Mouse (Mus musculus) cerebellum, adult 8-10 months (tissue): ENCODE measurements around the gene Mrln.
A peak's percentile ranks its signal among the peaks of the same experiment; 100 is the strongest.
"Not testable (repeated sequence)": the region's sequence is repeated elsewhere in the genome, so short reads cannot be mapped to it uniquely, and the experiment has no call there.

Experiments
- DNase-seq: peaks from one replicate; pipeline ENCODE4 v3.0.0; 2022

The Mrln gene

DNA sequence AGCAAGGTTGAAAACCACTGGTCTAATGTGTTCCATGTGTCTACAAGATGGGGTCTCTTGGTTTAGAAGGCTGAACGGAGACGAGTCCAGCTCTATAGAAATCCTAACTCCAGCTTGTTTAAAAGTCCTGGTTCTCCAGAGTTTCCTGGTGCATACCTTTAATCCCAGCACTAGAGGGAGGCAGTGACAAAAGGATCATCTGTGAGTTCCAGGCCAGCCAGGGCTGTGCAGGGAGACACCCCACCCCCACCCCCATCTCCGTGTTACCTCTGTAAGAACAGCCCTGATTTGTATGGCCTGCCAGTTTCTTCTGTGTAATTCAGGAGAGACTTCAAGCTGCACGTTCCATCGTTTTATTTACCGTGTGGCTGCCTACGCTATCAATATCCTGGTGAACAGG, 8.7 kb upstream of the Mrln start:
- no peak for DNase-seq

DNA sequence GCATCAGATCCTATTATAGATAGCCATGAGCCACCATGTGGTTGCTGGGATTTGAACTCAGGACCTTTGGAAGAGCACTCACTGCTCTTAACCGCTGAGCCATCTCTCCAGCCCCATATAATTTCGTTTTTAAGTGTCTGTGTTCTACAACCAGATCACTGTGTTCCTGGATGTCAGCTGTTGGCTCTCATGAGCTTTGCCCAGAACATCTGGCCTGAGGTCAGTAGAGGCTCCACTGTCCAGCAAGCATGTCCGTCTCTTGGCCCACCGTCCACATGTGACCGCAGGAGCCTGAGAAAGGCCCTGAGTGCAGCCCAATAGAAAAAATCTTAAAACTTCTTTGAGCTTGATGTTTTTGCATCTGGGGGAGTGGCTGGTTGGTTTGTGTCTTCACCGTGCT, 7.8 kb upstream of the Mrln start:
- no peak for DNase-seq

DNA sequence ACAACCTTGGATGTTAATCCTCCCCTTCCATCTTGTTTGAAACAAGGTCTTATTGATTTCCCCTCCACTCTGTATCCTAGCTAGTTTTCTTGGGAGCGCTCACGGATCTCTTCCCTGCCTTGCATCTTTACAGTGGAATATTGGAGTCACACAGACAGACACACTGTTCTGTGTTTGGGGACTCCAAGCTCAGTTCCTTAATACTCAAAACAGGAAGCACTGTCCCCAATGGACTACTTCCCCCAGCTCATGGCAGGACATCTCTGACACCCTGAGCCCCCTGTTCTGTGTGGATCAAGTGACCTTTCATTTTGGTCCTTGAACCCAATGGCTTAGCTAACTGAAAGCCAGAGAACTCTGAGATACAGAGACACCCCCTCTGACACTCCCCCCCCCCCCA, 6.9 kb upstream of the Mrln start:
- no peak for DNase-seq

DNA sequence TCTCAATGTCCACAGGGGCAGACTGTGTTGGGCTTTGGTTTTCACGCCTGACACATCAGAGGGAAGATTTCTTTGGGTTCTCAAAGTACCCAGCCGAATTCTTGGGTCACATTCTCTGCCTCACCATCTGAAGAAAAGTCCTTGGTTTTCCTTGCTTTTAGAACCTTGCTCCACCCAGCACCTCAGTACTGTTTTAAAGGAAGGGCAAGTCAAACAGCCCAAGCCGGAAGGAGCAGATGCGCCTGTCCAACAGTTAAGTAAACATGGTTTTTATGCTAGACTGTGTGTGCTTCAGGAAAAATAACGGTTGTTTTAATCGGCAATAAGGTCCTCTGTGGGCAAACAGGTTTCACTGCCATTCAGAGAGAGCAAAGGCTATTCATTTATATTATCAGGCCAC, 6.5 kb upstream of the Mrln start:
- no peak for DNase-seq

DNA sequence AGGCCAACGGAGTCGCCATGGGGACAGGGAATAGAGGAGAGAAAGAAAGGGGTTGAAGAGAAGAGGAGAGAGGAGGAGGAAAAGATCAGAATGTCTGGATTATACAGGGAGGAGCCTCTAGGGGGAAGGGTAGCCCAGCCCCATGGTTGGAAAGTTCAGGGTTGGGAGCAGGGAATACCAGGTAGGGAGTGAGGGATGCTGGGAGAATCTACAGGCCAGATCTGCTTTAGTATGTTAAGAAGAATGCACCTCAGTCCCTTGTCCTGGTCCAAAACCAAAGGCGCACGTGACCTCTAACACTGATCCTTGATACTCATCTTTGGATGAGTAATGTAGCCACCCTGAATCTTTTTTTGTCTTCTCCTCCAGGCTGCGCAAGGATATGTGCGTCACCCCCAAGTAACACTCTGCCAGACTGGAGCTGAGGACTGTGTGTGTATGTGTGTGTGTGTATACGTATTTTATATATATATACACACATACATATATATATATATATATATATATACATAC, 5.5 kb upstream of the Mrln start:
- DNase-seq, result no peak

DNA sequence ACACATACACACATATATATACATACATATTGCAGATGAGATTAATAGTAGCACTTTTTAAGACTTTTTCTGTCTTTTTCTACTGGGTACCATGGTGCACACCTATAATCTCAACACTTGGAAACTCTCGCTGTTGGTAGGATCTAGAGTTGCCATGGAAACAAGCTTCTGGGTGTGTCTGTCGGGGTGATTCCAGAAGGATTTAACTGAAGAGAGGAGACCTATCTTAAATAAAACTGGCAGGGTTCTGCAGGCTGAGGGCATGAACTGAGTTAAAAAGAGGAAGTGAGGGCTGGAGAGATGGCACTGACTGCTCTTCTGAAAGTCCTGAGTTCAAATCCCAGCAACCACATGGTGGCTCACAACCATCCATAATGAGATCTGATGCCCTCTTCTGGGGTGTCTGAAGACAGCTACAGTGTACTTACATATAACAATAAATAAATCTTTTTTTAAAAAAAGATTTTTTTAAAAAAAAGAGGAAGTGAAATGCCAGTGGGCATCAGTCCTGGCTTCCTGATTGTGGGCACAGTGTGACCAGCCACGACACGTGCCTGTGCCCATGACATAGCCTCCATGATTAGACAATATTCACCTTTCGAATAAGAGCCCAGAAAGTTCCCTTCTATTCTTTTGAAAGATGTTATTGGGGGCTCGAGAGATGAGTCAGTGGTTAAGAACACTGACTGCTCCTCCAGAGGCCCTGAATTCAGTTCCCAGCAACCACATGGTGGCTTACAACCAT, 4.8 kb upstream of the Mrln start:
- DNase-seq, result no peak

DNA sequence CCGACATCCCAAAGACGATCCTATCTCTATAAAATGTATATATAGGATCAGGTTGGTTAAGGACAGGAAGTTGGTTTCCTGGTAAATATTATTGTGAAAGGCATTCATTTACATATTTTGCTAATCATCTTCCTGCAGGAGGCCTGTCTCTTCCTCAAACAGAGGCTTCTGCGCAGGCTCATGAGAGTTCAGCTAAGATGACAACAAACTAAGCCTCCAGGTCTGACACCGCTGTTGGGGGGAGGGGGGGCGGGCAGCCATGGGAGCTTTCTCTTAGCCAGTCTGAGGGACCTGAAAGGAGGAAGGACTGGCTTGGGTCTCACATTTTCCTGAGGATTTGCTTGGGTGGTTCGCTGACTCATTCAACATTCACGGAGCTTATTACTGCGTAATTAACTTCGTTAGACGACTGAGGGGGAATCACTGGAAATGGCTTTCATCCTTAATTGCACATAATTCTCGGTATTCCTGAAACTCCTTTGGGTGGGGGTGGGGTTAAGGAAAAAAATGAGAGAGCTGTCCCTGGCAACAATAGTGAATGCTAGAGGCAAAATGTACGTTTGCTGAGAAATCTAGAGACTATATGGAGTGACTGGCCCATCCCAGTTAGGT, 3.5 kb upstream of the Mrln start:
- no peak for DNase-seq

DNA sequence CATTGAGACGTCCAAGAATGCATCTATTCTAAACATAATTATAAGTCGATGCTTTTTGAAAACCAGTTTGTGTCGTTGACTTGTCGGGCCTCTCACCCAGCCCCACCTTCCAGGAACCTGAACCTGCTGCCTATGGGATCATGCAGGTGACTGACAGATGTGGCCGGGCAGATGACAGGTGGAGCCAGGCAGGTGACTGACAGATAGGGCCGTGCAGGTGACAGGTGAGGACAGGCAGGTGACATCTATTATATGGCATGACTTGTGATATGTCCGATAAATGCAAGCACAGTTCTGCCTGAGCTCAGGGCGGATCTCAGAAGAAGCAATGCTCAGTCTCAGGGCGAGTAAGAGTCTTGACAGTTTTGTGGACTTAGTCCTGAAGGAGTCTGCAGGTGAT, 6.8 kb downstream of the Mrln start:
- no peak for DNase-seq

DNA sequence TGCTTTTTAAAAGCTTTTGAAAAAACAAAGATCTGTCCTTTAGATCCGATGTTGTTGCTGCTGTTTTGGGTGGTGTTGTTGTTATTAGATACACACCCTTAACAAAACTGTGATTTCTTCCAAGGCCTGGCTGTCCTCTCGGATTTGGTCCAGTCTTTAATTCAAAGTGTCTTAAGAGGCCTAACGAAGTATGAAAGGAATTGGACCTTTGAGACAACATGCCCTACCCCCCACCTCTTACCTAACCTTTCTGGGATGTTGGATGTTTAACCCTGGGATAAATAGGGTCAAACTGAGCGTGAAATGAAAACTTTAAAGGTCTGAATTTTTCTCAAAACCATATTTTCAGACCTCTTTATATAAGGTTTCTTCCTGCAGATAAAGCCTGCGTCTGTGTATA, 16.5 kb downstream of the Mrln start:
- no peak for DNase-seq

DNA sequence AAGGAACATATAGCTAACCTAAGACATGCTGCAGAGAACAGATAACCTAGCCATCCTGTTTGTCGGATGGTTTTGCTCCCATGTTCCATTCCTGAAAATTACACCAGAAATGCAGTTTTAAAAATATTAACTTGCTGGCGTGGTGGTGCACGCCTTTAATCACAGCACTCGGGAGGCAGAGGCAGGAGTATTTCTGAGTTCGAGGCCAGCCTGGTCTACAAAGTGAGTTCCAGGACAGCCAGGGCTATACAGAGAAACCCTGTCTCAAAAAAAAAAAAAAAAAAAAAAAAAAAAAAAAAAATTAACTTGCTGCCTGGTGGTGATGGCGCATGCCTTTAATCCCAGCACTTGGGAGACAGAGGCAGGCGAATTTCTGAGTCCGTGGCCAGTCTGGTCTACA, 17.8 kb downstream of the Mrln start:
- DNase-seq, result not testable (repeated sequence)

DNA sequence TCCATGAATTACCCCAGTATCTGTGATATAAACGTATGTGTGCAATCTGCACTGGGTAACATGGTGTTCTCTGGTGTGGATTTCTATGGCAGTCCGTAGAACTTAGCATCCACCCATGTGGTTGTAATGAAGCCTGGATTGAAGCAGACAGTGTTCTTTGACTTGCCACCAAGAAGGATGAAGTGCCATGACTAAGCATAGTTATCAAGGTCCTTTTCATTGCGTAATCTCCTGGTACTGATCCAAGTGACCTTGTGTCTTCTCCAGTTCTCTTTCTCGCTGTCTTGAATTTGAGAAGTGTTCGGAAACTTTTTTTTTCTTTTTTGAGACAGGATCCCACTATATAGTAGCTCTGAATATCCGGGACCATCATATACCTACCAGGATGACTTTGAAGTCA, 20.1 kb downstream of the Mrln start:
- DNase-seq, result no peak

DNA sequence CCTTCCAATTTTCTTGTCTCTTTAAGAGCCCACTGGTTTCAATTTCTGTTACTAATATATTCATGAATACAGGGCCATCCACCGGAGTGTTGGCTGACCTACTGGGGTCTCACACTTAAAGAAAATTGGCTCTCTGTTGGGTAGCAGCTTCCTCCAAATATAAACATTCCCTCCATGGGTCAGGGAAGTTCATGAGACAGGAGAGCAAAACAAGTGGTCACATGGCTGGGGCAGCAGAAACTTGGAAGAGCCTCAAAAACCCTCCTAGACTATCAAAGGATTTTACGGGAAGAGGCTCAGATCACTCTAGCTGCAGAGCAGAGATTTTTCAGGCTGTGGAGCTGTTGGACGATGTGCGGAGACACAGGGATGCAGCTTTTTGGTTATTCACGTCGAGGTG, 21.3 kb downstream of the Mrln start:
- no peak for DNase-seq

DNA sequence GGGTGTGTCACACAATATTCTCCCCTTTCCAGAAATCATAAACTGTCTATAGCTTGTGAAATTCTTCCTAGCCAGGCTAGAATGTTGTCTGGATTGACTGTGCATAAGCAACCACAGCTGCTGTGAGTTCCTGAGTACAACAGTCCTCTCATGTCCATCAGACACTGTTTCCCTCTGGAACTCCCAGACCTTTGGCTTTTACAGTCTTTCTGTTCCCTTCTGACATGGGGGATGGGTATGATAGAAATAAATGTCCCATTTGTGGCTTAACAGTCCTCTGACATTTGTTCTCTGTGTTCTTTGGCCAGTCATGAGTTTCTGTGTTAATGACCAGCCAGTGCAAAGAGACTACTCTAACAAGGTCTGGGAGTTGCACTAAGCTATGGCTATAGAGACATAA, 22.1 kb downstream of the Mrln start:
- no peak for DNase-seq

DNA sequence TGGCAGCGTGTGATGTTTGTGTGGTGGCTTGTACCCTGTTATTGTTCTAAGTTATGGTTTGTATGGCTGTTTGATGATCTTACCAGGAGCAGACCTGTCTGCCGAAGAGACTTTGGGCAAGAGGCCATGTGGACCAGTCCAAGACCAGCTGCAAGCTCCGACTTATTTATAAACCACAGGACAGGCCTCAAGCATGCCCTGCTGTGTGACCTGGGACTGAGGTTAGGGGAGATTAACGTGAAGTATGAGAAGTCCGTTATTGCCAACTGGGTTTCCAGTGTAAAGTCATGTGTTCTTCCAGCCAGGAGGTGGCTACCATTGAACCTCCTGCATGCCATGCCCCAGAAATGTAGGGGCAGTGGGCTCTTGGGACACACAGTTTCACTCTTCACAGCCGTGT, 25.9 kb downstream of the Mrln start:
- no peak for DNase-seq

DNA sequence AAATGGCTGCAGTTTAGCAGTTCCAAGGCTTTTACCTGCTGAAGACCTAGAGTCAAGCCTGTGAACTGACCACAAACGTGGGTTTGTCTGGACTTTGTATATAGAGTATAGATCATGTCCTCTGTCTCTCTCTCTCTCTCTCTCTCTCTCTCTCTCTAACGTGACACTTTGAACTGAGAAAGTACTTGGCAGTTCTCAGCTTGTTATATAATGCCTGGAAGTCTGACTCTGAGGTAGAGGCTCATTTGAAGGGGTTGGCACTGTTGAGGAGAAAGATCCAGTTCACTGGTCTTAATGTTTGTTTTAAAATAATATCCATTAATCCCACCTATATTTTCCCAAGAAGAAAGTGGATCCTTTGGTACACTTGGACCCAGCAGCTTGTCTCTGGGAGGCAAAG, 33.5 kb downstream of the Mrln start:
- no peak for DNase-seq

DNA sequence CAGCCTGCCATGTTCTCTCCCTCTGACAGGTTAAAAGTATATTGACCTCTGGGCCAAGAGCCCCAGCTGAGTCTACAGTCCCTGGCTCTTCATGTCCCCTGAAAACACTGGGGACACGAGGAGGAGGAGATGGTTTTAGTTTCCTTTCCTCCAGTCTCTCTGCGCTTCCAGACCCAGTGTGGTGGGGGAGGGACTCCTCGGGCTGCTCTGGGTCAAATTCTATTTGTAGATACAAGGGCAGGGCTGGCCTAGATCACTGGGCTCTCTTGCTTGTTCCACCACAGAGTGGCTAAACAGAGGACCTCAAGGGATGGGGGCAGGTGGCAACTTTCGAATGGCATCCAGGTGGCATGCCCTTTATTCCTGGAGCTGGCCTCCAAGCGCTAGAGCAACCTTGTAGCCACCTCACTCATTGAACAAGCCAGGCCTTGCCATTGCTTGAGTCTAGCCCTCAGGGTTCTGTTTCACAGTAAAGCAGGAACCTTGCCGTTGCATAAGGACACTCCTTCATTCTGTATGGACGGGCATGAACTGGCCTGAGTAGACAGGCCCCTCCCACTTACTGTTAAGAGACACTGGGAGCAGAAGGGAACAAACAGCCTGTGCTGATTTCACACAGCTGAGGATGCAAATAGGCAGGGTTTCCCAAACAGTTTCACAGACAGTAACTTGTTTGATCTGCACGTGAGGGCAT, 38.4 kb downstream of the Mrln start:
- DNase-seq, result no peak

DNA sequence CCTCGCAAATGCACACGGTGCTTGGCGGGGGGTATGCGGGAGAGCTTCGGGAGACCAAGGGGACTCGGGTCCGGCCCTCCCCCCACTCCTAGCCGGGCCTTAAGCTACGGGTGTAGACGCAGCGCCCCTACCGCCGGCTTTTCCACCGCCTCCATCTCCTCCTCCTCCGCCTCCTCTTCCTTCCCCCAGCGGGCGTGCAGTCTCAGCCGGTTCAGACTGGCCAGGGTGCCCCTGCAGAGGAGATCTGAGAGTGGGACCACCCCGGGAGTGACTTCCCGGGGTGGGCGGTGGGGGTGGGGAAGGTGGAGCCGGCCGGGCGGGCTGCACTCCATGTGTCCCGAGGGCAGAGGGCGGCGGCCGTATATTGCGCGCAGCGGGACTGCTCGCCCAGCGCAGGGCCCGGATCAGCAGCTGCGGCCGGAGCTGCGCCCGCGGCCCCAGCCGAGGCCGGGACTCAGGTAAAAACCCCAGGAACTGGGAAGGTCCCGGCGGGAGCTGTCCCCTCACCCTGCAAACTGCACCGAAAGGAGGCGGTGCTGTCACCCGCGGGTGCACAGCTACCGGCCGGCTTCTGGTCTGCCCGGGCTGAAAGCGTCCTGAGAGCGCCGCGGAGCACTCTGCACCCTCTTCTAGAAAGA, 40.6 kb downstream of the Mrln start, which contains the start of gene Slc16a9:
Gene Slc16a9, plus strand, starts transcription at position 180 of the 638 bp plus-strand sequence.
- DNase-seq, result peak; percentile 47

DNA sequence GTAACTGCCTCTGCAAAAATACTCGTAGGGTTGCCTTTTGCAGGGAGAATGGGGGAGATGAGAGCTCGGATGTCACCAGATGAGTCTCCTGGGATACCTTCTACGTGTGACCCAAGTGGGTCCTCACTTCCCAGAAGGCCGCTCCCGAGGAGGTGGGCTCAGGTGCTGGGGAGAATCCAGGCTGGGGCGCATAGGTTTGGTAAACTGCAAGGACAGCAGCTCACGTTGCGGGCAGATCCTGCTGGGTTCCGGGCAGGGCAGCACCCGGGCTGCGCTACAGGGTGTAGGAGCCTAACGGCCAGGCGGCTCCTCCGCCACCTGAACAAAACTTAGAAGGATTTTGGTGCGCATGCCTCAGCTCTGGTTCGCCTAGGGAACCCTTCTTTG, 41.1 kb downstream of the Mrln start:
- DNase-seq, result peak; percentile 18

DNA sequence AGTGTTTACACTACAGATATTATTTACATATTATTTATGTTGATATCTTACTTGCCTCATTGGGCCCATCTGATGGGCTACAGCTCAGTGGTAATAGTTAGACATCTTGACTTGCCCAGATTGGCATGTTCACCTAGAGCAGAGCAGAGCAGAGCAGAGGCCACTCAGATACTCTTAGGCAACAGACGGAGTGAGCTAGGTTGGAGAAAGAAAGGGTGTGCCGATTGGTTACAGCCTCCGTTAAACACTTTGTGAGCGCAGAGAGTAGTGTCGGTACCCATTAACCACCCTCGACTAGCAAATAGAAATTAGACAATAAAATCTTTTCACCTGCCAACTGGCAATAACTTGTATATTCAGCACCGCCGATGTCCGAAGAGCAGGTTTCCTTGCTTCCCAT, 41.6 kb downstream of the Mrln start:
- DNase-seq, result no peak

DNA sequence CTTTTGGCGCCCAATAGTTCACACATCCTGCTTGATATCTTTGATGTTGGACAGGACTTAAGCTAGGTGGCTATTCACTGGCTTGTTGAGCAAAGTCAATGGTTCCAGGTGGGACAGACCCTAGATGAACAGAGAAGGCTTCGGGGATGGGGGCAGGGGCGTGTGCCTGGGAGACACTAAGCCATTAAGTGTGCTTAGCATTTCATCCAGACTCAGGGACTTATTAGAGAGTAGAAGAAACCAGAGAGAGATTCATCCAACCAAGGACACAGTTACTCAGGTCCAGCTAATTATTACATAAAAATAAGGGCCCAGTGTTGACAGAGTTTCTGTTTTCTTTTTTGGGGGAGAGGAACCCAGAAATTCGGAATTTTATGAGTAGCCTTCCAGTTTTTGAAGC, 45.9 kb downstream of the Mrln start:
- DNase-seq, result no peak

DNA sequence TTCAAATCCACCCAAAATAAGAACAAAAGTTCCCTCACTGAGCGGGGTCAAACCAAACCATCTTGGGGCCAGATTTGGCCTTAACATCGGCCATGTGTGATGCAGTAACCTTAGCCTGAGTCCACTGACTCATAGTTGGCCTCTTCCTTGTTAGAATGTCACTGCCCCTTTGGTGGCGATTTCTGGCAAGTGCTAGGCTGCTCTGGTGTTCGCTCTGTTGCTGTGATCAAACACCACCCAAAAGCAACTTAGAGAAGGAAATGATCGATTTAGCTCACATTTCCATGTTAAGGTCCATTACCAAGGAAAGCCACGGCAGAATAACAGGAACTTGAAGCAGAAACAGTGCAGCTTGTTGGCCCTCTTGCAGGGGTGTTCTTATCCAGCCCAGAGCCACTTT, 46.3 kb downstream of the Mrln start:
- DNase-seq, result no peak

DNA sequence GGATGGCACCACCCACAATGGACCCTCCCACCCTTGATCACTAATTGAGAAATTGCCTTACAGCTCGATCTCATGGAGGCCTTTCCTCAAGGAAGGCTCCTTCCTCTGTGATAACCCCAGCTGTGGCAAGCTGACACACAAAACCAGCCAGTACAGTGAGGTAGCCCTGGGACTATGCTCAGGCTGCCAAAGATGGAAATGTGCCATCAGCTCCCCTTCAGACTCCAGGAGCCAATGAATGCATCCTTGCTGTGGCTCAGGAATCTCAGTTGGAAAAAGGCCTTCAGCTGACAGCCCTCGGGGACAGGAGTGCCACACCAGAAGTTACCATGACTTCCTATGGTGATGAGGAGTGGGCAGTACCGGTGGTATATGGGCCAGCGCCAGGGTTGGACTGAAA, 50.2 kb downstream of the Mrln start:
- no peak for DNase-seq

DNA sequence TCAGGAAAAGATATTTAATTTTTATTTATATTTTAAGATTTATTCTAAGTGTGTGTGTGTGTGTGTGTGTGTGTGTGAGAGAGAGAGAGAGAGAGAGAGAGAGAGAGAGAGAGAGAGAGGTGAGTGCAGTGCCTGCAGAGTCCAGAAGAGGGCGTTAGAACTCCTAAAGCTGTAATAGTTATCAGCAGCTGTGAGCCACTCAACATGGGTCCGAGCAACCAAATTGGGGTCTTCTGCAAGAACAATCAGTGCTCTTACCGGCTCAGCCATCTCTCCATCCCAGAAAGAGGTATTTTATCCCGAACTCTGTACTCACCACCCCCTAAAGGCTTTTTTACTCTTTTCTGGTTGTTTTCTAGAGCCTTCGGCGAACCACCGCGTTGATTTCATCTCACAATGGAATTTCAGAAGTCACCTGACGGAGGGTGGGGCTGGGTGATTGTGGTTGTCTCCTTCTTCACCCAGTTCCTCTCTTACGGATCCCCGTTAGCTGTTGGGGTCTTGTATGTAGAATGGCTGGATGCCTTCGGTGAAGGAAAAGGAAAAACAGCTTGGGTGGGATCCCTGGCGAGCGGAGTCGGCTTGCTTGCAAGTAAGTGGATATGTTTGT, 51.2 kb downstream of the Mrln start:
- DNase-seq, result no peak
